Mouse (Mus musculus) midbrain, embryonic 15.5 days (tissue): Measurements from ENCODE around the gene Arfgap3. TPM values are rescaled to one million over a fixed set of nuclear protein-coding genes. Genes with fewer than 3 reads are reported as not detected.

Experiments used
- ATAC-seq: fragments of 200-750 bp; cut with Nextera tagmentation; replicated peaks from 2 replicates; pipeline ENCODE4 v1.8.0; 2017; ENCODE audit warnings: moderate TSS enrichment
- H3K27ac ChIP-seq: fragments of 300-500 bp; sonication (generic); 2 replicates; pipeline ENCODE4 v1.5.1; 2015; ENCODE audit warnings: mild to moderate bottlenecking, inconsistent platforms
- H3K27me3 ChIP-seq: fragments of 300-500 bp; sonication (generic); replicated peaks from 2 replicates; pipeline ENCODE4 v1.6.1; 2015; ENCODE audit warnings: inconsistent platforms
- H3K36me3 ChIP-seq: fragments of 300-500 bp; sonication (generic); replicated peaks from 2 replicates; pipeline ENCODE4 v1.6.1; 2015; ENCODE audit warnings: inconsistent platforms
- H3K4me1 ChIP-seq: fragments of 300-500 bp; sonication (generic); 2 replicates; pipeline ENCODE4 v1.6.1; 2015; ENCODE audit warnings: inconsistent platforms
- H3K4me2 ChIP-seq: fragments of 300-500 bp; sonication (generic); 2 replicates; pipeline ENCODE4 v1.6.1; 2015; ENCODE audit warnings: inconsistent platforms, mild to moderate bottlenecking, moderate library complexity
- H3K4me3 ChIP-seq: fragments of 300-500 bp; sonication (generic); 2 replicates; pipeline ENCODE4 v1.5.1; 2015; ENCODE audit warnings: mild to moderate bottlenecking, inconsistent platforms
- H3K9ac ChIP-seq: fragments of 300-500 bp; sonication (generic); 2 replicates; pipeline ENCODE4 v1.6.1; 2015; ENCODE audit warnings: mild to moderate bottlenecking, inconsistent platforms
- H3K9me3 ChIP-seq: fragments of 300-500 bp; sonication (generic); 2 replicates; pipeline ENCODE4 v1.6.1; 2016; ENCODE audit warnings: inconsistent platforms
- WGBS: fragments of 180-500 bp; shearing (Covaris S2); methylation state at CpG from one replicate; pipeline ENCODE4 v1.1.7; 2015; ENCODE audit warnings: mixed read lengths; 5-methylcytosine and 5-hydroxymethylcytosine counted together
- polyA plus RNA-seq: library from polyadenylated mRNA; unstranded; fragments of >200 nt; fragmentation: Nextera tagmentation; extraction: Ambion mirVana; gene quantifications from 2 replicates; pipeline ENCODE4 v1.2.1, GENCODE M21; 2015

The Arfgap3 gene
- polyA plus RNA-seq, 1 experiment from 2014 or later = 45.1 TPM

- H3K9ac ChIP-seq = no peak overlapping the region
- no peaks in the 10 kb centered on the region for H3K9me3 ChIP-seq
- peaks cover 19% of the 10 kb centered on the region for H3K27me3 ChIP-seq
- 92% methylated on average over 7 of the region's 7 CpGs for WGBS
- H3K4me2 ChIP-seq = no peak overlapping the region
- H3K27ac ChIP-seq = no peak overlapping the region
- ATAC-seq = no peak
- no peak overlapping the region for H3K4me3 ChIP-seq
- no peaks in the 10 kb centered on the region for H3K36me3 ChIP-seq
- peaks cover 8% of the 10 kb centered on the region; the same call in 1 of the 2 replicates for H3K4me1 ChIP-seq
These were observed 94.1 kb downstream of the Arfgap3 start for GRCm38 (mm10) chr15:83255944-83256343.

DNA sequence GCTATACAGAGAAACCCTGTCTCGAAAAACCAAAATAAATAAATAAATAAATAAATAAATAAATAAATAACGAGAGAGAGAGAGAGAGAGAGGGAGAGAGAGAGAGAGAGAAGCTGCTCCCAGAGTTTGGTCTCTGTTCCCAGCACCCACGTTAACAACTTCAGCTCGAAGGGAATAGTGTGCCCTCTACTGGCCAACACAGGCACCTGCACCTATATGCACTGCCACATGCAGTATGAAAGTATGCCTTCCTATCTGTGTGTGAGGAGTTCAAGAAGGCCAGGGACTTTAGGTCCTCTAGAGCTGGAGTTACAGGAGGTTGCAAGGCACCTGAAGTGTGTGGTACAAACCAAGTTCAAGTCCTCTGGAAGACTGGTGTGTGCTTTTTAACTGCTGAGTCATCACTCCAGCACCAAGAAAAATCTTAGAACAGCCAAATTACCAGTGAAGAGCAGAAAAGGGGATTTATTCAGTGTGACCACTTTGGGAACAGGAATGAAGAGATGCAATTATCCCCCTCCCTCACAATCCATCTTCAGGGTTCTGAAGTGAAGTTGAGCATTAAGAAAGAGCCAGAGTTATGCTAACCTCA is 94.8 kb downstream of the Arfgap3 start:
- Histone ChIP-seq H3K9me3 (no peaks in the 10 kb centered on the region), H3K4me1 (peaks cover 13% of the 10 kb centered on the region; the same call in 1 of the 2 replicates), H3K4me2 (no peak overlapping the region), H3K36me3 (no peaks in the 10 kb centered on the region), H3K27ac (no peak overlapping the region), H3K27me3 (peaks cover 25% of the 10 kb centered on the region), H3K9ac (no peak overlapping the region), H3K4me3 (no peak overlapping the region)
- no peak for ATAC-seq
- WGBS = 87% methylated on average over 4 of the region's 4 CpGs

DNA sequence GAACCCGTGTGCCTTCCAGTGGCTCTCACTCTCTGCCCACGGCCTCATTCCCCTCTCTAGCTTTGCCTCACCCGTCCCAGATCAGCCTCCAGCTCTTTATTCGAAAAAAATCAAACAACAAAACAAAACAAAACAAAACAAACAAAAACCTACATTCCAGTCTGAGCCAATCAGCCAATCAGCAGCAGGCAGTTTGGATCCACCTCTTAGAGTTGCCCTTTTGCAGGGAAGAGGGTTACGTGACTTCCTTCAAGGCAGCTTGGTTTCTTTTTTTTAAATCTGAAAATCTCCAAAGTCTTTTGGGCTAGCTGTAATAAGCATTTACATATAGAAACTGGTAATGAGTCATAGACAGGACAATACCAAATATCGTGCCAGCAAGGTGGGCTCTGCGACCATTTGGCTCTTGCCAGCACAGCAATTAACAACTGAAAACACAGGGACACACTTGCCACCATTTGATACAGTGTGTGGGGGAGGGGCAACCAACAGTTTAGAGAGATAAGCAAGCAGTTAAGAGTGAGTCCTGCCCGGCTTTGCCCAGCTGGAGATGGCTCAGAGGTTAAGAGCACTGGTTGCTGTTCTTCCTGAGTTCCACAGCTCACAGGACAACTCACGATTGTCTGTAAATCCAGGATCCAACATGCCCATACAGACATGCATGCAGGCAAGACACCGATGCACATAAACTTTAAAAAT is 95.5 kb downstream of the Arfgap3 start:
- no peak for ATAC-seq
- Histone ChIP-seq H3K9me3 (no peaks in the 10 kb centered on the region), H3K4me2 (no peak overlapping the region), H3K36me3 (no peaks in the 10 kb centered on the region), H3K27ac (no peak overlapping the region), H3K4me1 (peaks cover 13% of the 10 kb centered on the region; the same call in 1 of the 2 replicates), H3K4me3 (no peak overlapping the region), H3K9ac (no peak overlapping the region), H3K27me3 (peaks cover 33% of the 10 kb centered on the region)
- 86% methylated on average over 10 of the region's 10 CpGs for WGBS

DNA sequence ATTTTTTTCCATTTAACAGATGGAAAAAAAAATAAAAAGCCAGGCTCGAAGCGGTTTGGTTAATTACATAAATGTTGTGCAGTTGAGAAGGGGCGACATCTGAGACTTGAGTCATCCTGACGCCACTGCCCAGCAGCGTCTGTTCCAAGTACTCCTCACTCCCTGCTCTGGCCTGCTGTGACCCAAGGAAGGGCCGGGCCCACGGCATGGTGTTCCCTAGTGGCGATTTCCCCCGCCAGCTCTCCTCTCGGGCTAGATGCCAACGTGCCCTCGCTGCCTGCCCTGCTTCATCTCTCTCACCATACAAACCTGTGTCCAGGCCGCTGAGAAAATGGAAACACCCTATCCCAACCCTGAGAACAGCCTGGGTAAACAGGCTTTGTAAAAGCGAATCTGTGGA is 98.0 kb downstream of the Arfgap3 start:
- Histone ChIP-seq H3K4me2 (no peak overlapping the region), H3K27ac (no peak overlapping the region), H3K36me3 (no peaks in the 10 kb centered on the region), H3K27me3 (peaks cover 38% of the 10 kb centered on the region), H3K9ac (no peak overlapping the region), H3K4me3 (0 out of 2 replicates have a peak overlapping the region, but pooled peaks have one; percentile 39), H3K4me1 (peaks cover 13% of the 10 kb centered on the region; the same call in 1 of the 2 replicates), H3K9me3 (no peaks in the 10 kb centered on the region)
- 73% methylated on average over 14 of the region's 14 CpGs for WGBS
- ATAC-seq = no peak

- Histone ChIP-seq H3K4me1 (peaks cover 13% of the 10 kb centered on the region; the same call in 1 of the 2 replicates), H3K9me3 (no peaks in the 10 kb centered on the region), H3K27me3 (peaks cover 38% of the 10 kb centered on the region), H3K9ac (peak within 1 kb of the TSS; percentile 12), H3K36me3 (no peaks in the 10 kb centered on the region), H3K27ac (no peak within 1 kb of the TSS), H3K4me2 (peak within 1 kb of the TSS; percentile 70), H3K4me3 (peak within 1 kb of the TSS; percentile 39)
- WGBS = 2% methylated on average over 64 of the region's 66 CpGs
- ATAC-seq = no peak
These were observed 98.7 kb downstream of the Arfgap3 start, which contains the start of gene A4galt for GRCm38 (mm10) chr15:83251176-83252004. Gene A4galt (minus strand): TSS chr15:83251774.

DNA sequence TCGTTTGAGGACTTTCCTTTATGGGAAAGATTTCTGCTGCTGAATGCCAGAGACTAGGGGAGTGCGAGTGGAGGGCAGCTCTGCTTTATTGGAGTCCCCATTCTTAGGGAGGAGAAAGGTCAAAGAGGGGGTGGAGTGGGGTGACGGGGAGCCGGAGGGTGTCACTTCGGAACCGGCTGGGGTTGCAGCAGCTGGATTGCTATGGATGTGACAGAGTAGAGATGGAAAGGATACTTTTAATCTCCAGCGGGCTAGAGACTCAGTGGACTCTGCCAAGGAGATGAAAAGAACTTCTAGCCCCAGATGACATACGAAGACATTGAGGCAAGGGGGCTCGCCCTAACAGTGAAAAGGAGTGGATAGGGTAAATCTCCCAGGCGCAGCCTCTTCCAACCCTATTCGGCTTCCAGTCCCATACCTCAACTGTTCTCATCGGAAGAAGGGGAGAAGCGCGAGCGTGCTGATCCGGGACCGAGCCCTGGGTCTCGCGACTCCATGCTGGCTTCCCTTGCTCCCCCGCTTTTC is 99.3 kb downstream of the Arfgap3 start:
- ATAC-seq = no peak
- H3K27ac ChIP-seq = no peak overlapping the region
- under 1% methylated on average over 20 of the region's 20 CpGs for WGBS
- no peaks in the 10 kb centered on the region for H3K9me3 ChIP-seq
- H3K36me3 ChIP-seq = no peaks in the 10 kb centered on the region
- peak overlapping the region; percentile 70 for H3K4me2 ChIP-seq
- H3K4me1 ChIP-seq = peaks cover 13% of the 10 kb centered on the region; the same call in 1 of the 2 replicates
- peak overlapping the region; percentile 12; the same call in 1 of the 2 replicates for H3K9ac ChIP-seq
- peak overlapping the region; percentile 39 for H3K4me3 ChIP-seq
- peaks cover 38% of the 10 kb centered on the region for H3K27me3 ChIP-seq

Other genes with a start within 250 kb of the Arfgap3 start
- 83.5 and 86.8 TPM in 2 replicates for gene Rrp7a, start 227.4 kb downstream of the Arfgap3 start, polyA plus RNA-seq
- gene Poldip3, start 200.9 kb downstream of the Arfgap3 start, polyA plus RNA-seq = 154 and 158 TPM in 2 replicates
- gene Cyb5r3, start 177.7 kb downstream of the Arfgap3 start, polyA plus RNA-seq = 122 TPM in 2 replicates
- gene A4galt, start 98.5 kb downstream of the Arfgap3 start, polyA plus RNA-seq = 3.4 and 3.7 TPM in 2 replicates
- gene Pacsin2, start 114.4 kb upstream of the Arfgap3 start, polyA plus RNA-seq = 24.8 and 25.5 TPM in 2 replicates
- gene Ttll1, start 160.6 kb upstream of the Arfgap3 start, polyA plus RNA-seq = 123 and 125 TPM in 2 replicates
- gene Bik, start 176.6 kb upstream of the Arfgap3 start, polyA plus RNA-seq = 0.30 and 0.56 TPM in 2 replicates
- gene Tspo, start 213.3 kb upstream of the Arfgap3 start, polyA plus RNA-seq = 8.1 and 12.0 TPM in 2 replicates
- gene Mcat, start 213.5 kb upstream of the Arfgap3 start, polyA plus RNA-seq = 32.0 and 33.5 TPM in 2 replicates
- 47.2 and 50.9 TPM in 2 replicates for gene Ttll12, start 244.9 kb upstream of the Arfgap3 start, polyA plus RNA-seq